Mouse (Mus musculus): Measurements from ENCODE around the gene Mkrn1.

The Mkrn1 gene

GRCm38 (mm10) chr6:39434111-39434885 lies 14.0 kb upstream of the Mkrn1 start:
- intact Hi-C loops (cut with DNase I), result no loop called here

- intact Hi-C loops (cut with DNase I), result no loop called here
These were observed 13.4 kb upstream of the Mkrn1 start for GRCm38 (mm10) chr6:39433701-39434100.

GRCm38 (mm10) chr6:39433174-39433573 lies 12.9 kb upstream of the Mkrn1 start:
- intact Hi-C loops (cut with DNase I), result no loop called here

GRCm38 (mm10) chr6:39430722-39431121 lies 10.5 kb upstream of the Mkrn1 start:
- intact Hi-C loops (cut with DNase I), result no loop called here

- intact Hi-C loops (cut with DNase I), result no loop called here
These were observed 8.9 kb upstream of the Mkrn1 start for GRCm38 (mm10) chr6:39429007-39429788.

GRCm38 (mm10) chr6:39427276-39428003 lies 7.2 kb upstream of the Mkrn1 start:
- intact Hi-C loops (cut with DNase I), result no loop called here

GRCm38 (mm10) chr6:39426725-39427124 lies 6.5 kb upstream of the Mkrn1 start:
- intact Hi-C loops (cut with DNase I), result no loop called here

- intact Hi-C loops (cut with DNase I), result no loop called here
These were observed 4.9 kb upstream of the Mkrn1 start for GRCm38 (mm10) chr6:39425181-39425580.

GRCm38 (mm10) chr6:39423686-39424085 lies 3.4 kb upstream of the Mkrn1 start:
- intact Hi-C loops (cut with DNase I), result no loop called here

GRCm38 (mm10) chr6:39423130-39423551 lies 2.9 kb upstream of the Mkrn1 start:
- intact Hi-C loops (cut with DNase I), result no loop called here

- intact Hi-C loops (cut with DNase I), result no loop called here
These were observed 605 bp upstream of the Mkrn1 start for GRCm38 (mm10) chr6:39420867-39421266.

GRCm38 (mm10) chr6:39419386-39419850 lies 844 bp downstream of the Mkrn1 start:
- intact Hi-C loops (cut with DNase I), result loop anchor here (5.0 kb wide), 1 partner anchor 33 kb away; no protein-coding TSS in a partner anchor

GRCm38 (mm10) chr6:39416654-39417053 lies 3.6 kb downstream of the Mkrn1 start:
- intact Hi-C loops (cut with DNase I), result loop anchor here (5.0 kb wide), 1 partner anchor 36 kb away; no protein-coding TSS in a partner anchor

GRCm38 (mm10) chr6:39415762-39416161 lies 4.5 kb downstream of the Mkrn1 start:
- intact Hi-C loops (cut with DNase I), result loop anchor here (5.0 kb wide), 1 partner anchor 37 kb away; no protein-coding TSS in a partner anchor

- intact Hi-C loops (cut with DNase I), result no loop called here
These were observed 6.2 kb downstream of the Mkrn1 start for GRCm38 (mm10) chr6:39414106-39414505.

- intact Hi-C loops (cut with DNase I), result no loop called here
These were observed 13.8 kb downstream of the Mkrn1 start for GRCm38 (mm10) chr6:39406480-39406879.

- intact Hi-C loops (cut with DNase I), result no loop called here
These were observed 17.1 kb downstream of the Mkrn1 start for GRCm38 (mm10) chr6:39403136-39403535.

- intact Hi-C loops (cut with DNase I), result no loop called here
These were observed 19.9 kb downstream of the Mkrn1 start for GRCm38 (mm10) chr6:39400343-39400742.

- intact Hi-C loops (cut with DNase I), result no loop called here
These were observed 21.9 kb downstream of the Mkrn1 start for GRCm38 (mm10) chr6:39398342-39398741.

GRCm38 (mm10) chr6:39397046-39397445 lies 23.2 kb downstream of the Mkrn1 start:
- intact Hi-C loops (cut with DNase I), result no loop called here

- intact Hi-C loops (cut with DNase I), result no loop called here
These were observed 24.3 kb downstream of the Mkrn1 start for GRCm38 (mm10) chr6:39395916-39396315.
